Mouse (Mus musculus): Measurements from ENCODE around the gene Rbfox1. TPM values are rescaled to one million over a fixed set of nuclear protein-coding genes. Genes with fewer than 3 reads are reported as not detected.

The Rbfox1 gene
- total RNA-seq, 2 experiments from 2014 or later: 413 to 426 TPM

DNA sequence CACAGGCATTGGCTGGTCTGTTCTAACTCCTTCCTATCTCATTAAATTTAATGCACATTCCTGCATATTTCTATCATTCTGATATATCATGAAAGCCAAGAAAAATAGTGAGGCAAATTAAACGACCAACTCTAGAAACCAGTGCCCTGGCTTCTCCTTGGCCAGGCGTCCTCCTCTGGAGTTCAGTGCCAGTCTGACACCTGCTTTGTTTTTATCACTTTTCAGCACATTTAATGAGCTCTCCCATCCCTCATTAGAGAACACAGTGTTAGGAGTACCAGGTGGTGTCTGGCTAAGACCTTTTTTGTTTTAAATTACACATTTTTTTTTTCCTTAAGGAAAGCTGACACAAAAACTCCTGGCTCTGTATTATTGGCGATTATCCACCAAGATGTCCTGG is 1489.0 kb downstream of the Rbfox1 start:
- no peak overlapping the region for H3K4me3 ChIP-seq
- no peak for DNase-seq (ENCODE audit: low spot score in 2 of 2)
- peak overlapping the region; percentile 7; the same call in 1 of the 2 replicates for H3K27ac ChIP-seq
- no peak for TF ChIP-seq CTCF (conservative IDR thresholded peaks at IDR 0.05)

- no peak for TF ChIP-seq CTCF (conservative IDR thresholded peaks at IDR 0.05)
- DNase-seq (ENCODE audit: low spot score in 2 of 2): no peak
- Histone ChIP-seq H3K27ac (peak overlapping the region; percentile 7; the same call in 1 of the 2 replicates), H3K4me3 (no peak overlapping the region)
Measured at GRCm38 (mm10) chr16:7374674-7375073, 1489.5 kb downstream of the Rbfox1 start.

DNA sequence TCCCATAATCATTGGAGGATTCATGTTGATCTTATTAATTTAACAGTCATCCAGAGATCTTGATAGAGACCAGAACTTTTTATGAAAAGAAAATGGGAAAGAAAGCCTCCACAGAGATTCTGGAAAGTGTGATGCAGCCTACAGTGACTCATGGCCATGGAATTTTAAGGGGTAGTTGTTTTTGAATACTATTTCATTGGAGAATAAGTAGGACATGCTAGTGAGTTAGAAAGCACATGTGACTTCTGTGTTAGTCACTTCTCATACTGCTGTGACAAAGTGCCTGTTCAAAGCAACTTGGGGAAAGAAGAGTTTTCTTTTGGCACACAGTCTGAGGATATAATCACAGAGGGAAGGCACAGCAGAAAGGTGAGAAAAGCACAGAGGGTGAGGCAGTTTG is 1510.9 kb downstream of the Rbfox1 start:
- no peak overlapping the region for H3K4me3 ChIP-seq
- TF ChIP-seq CTCF (conservative IDR thresholded peaks at IDR 0.05): no peak
- H3K27ac ChIP-seq: no peak overlapping the region
- no peak for DNase-seq (ENCODE audit: low spot score in 2 of 2)

DNA sequence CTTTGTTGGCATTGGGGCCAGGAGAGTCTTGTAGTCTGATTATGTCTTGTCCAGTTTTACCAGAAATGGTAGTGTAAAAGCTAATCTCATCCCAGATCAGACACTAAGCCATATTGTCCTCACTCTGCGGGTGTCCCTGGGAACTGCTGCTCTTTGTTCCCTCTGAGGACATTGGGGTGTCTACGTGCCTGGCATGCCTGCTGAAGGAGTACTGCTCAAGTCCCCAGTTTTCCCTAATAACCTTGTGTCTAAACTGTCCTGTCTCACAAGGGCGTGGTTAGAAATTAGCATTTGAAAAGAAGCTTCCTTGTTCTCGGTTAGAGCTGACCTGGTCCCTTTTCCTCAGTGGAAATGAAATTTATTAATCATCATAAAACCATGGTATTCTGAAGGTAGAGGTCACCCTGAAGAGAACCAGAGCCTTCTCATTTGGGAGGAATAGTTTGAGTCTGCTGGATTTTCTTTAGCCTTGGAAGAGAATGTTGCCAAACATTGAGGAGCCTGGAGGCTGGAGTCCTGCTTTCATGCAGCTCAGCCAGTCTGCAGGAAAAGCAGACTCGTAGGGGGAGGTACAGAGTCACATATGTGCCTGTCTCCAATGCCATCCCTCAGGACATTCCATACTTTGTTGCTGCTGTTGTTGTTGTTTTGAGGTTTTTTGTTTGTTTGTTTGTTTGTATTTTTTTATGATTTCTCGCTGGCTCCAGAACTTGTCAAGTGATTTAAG is 1519.8 kb downstream of the Rbfox1 start:
- Histone ChIP-seq H3K4me3 (no peak overlapping the region), H3K27ac (no peak overlapping the region)
- DNase-seq (ENCODE audit: low spot score in 2 of 2): no peak
- TF ChIP-seq CTCF (conservative IDR thresholded peaks at IDR 0.05): no peak

DNA sequence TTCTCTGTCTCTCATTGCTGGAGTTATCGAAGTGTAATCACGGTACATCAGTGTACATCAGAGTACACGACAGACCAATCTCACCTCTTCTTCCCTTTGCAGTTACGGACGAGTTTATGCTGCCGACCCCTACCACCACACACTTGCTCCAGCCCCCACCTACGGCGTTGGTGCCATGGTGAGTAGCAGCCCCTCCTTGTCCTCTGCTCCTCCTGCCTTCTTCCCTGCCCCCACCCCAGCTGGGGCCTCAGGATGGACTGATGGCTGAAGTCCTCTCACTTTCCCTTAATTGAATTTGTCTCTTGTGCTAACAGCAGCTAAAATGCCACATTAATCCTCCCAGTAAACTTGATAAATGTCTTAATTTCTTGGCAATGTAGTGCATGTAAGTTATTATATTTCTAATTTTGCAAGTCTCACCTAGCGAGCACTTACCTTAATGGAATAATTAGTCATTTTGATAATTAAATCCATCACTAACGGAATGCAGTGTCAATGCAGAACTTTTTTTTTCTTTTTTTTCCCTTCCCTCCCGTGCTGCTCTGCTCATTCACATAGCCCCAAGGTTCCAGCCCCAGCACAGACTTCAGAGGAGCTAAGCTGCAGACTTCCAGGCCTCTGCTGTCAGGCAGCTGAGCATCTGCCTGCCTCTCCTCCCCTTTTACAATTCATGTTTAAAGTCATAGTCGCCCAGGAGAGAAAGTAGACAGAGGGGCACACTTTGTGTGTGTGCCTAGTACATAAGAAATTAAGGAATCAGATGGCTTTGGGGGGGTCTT is 1522.9 kb downstream of the Rbfox1 start:
- Histone ChIP-seq H3K4me3 (no peak overlapping the region), H3K27ac (no peak overlapping the region)
- no peak for DNase-seq (ENCODE audit: low spot score in 2 of 2)
- no peak for TF ChIP-seq CTCF (conservative IDR thresholded peaks at IDR 0.05)

DNA sequence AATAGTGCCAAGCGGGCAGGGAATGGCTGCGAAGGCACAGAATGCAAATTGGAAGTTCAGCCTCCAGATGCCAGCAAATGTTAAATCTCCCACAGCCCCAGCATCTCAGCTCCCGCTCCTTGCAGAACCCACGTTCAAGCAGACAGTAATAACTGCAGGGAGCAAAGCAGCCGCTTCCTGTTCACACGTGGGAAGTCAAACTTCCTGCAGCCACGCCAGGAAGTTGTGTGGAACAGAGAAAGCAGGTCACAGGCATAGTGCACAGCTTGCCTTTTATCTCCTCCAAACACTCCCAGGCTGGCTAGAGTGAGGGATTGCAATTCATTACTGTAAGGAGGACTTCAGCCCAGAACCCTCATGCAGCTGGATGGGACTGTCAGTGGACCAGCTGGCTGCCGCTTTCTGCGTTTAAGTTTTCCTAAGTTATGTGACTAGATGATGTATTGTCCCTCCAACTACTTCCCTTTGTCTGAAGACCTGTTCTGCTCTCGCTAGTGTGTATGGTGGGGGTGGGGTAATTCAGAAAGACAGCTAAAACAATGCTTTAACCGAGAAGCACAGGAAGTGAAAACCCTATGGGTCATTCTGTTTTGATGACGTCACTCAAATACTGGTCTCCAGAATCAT is 1534.6 kb downstream of the Rbfox1 start:
- TF ChIP-seq CTCF (conservative IDR thresholded peaks at IDR 0.05): no peak
- H3K27ac ChIP-seq: peak overlapping the region; percentile 67
- DNase-seq (ENCODE audit: low spot score in 2 of 2): peak; percentile 39 to 63
- H3K4me3 ChIP-seq: peak overlapping the region; percentile 26

- H3K4me3 ChIP-seq: no peak overlapping the region
- H3K27ac ChIP-seq: no peak overlapping the region
- no peak for TF ChIP-seq CTCF (conservative IDR thresholded peaks at IDR 0.05)
- no peak for DNase-seq (ENCODE audit: low spot score in 2 of 2)
Measured at GRCm38 (mm10) chr16:7425386-7426089, 1540.4 kb downstream of the Rbfox1 start.

- H3K27ac ChIP-seq: no peak overlapping the region
- no peak overlapping the region for H3K4me3 ChIP-seq
- DNase-seq (ENCODE audit: low spot score in 2 of 2): no peak
- TF ChIP-seq CTCF (conservative IDR thresholded peaks at IDR 0.05): no peak
Measured at GRCm38 (mm10) chr16:7433296-7433695, 1548.1 kb downstream of the Rbfox1 start.

DNA sequence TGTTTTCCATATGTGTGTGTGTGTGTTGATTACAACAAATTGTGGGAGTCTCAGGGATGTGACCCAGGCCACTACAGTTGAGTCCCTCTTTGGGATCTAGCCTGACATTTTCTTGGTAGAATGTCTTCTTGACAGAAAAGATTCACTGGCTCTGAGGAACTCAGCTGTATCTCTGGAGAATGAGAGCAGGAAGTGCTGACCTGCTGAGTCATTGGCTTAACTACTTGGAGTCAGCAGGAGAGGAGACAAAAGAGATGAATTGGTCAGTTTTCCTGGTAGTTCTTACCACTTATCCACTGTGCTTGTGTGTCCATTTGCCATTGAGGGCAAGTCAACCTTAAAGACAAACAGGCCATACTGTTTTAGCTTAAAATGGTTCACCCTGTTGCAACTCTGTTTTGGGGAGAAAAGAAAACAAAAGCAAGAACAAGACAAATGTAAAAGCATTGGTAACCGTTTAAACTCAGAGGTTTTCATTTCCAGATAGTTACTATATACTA is 1561.7 kb downstream of the Rbfox1 start:
- DNase-seq (ENCODE audit: low spot score in 2 of 2): no peak
- TF ChIP-seq CTCF (conservative IDR thresholded peaks at IDR 0.05): no peak
- Histone ChIP-seq H3K27ac (peak overlapping the region; percentile 14; the same call in 1 of the 2 replicates), H3K4me3 (no peak overlapping the region)

DNA sequence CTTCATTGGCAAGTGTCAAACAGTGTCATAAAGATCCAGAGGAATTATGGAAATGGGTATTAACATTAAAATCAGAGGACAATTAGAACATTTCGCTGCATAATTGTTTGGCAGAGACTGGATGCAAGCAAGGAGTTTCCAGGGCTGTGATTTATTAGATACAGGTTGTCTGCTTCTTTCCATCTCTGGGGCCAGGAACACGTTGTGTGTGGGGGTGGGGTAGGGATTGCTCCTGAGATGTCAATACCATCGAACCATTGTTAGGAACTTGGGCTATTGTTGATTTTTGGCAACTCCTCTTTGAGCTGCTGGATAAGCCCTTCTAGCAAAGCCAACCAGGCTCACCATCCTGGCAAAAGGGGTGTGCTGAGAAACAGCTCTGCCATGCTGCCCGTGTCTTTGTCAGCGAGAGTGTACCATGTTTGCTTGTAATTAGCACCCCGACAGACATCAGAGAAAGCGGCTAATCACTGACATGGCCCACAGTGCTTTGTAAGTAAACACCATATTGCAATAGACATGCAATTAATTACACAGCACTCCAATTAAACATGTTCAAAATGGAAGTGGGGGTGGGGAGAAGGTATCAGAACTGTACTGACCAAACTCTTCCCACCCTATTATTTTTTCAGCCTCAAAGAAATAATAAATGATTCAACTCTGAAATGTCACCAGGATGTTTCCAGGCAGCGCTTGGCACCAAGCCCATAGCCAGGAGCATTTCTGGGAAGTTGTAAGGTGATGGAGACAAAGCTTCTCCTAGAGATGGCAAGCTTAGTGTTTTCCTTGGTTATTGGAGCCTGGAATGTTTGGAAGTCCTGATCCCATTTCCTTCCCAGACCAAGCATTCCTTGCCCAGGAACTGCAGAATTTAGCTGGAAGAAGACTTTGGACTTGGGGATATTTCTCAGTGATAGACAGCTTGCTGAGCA is 1562.8 kb downstream of the Rbfox1 start:
- DNase-seq (ENCODE audit: low spot score in 2 of 2): peak in 1 of 2 experiments; percentile 12
- no peak for TF ChIP-seq CTCF (conservative IDR thresholded peaks at IDR 0.05)
- peak overlapping the region; percentile 16; the same call in 1 of the 2 replicates for H3K27ac ChIP-seq
- no peak overlapping the region for H3K4me3 ChIP-seq

GRCm38 (mm10) chr16:7451193-7451592 is 1566.0 kb downstream of the Rbfox1 start:
- Histone ChIP-seq H3K4me3 (no peak overlapping the region), H3K27ac (peak overlapping the region; percentile 21)
- TF ChIP-seq CTCF (conservative IDR thresholded peaks at IDR 0.05): no peak
- DNase-seq (ENCODE audit: low spot score in 2 of 2): no peak

All from layer of hippocampus, adult 2 months (tissue).